Mouse (Mus musculus) gastrocnemius, postnatal 10 days (tissue): ENCODE measurements at regions not wholly inside any gene's neighbourhood (a gene's known extent, or its start where the extent isn't known, plus 50 kb on each side); places are given as distances from the start of the nearest gene placed in this dataset.

Source experiments
- DNase-seq: peaks from one replicate; pipeline ENCODE4 v3.0.0; 2021; ENCODE audit warnings: mixed read lengths

GRCm38 (mm10) chr8:118028061-118028850, 226.5 kb upstream of the Mphosph6 start:
- no peak for DNase-seq

DNA sequence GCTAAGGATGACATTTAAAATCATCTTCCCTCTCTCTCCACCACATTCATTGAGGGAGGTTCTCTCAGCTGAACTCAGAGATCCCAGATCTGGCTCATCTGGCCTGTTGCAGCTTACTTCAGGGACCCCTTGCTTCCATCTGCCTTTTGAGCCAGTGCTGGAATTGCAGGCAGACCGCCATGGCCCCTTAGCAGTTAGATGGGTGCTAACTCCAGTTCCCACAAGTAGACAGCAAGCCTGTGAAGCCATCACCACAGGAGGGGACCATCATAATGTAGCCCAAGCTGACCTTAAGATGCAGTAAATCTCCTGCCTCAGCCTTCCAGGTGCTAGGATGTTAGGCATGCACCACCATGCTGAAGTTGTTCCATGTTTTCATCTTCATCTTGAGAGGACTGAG, 221.7 kb upstream of the Mphosph6 start:
- DNase-seq: no peak

DNA sequence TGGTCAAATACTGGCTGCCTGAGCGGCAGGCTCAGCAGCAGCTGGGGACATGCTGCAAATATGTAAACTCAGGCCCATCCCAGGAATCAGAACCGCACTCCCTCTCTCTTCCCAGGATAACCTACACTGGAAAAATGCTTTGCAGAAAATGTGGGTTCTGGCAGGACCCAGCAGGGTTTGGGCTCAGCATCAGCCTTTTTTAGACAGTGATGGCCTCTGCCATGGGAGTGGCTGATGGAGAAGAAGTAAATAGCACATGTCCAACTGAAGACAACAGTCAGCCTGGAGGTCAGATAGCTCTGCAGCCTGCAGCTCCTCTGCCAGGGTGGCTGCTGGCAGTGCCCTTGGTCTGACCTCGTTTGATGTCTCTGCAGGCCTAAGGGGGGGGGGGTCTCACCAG, 220.2 kb upstream of the Mphosph6 start:
- no peak for DNase-seq

DNA sequence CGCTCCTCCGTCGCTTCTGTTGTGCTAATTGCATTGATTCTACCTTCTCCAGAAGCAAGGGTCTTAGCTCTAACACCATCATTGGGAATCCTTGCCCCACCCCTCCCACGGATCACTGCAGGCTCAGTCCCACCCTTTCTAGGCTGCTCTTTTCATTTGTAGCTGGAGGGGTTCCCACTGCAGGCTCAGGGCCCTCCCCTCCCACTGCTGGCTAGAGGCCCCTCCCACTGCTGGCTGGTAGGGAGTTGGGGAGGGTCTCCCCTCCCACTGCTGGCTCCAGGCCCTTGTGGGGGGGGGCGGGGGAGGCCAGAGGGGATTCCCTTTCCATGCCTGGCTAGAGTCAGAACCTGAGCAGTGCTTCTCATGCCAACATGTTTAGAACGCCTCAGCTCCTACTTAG, 215.5 kb upstream of the Mphosph6 start:
- no peak for DNase-seq

DNA sequence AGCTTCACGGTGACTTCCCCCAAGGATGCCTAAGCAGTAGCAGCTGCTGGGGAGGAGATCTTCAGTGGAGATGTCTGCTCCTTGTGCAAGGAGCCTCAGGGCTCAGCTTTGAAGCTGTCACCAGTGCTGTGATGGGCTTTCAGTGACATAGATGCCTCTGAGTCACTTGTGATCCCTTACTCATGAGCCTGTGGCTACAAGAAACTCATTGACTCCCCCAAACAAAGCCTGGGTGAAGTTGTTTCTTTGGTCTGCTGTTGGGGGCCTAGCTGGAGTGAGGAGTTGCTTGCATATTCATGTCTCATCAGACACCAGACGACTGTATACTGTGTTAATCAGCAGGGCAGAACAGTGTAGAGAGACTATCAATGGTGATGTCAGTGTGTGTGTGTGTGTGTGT, 203.4 kb upstream of the Mphosph6 start:
- DNase-seq: no peak

DNA sequence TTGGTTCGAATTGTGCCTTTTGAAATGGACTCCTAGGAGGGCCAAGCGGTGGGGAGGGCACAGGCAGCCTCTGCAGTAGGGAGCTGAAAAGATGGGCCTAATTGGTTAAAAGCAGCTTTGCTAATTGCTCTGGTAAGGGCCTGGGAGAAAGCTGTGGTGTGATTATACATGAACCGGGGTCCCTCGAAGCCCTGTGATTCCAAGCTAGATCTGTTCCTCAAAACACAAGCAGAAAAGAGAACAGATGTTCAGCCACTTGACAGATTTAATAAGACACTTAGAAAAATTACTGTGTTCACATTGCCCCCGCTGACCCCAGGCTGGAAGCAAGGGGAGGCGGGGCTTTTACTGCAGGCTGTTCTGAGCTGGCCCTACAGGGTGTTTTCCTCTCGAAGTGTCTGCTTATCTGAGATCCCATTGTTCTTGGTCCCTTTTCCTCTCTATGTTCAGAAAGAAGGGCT, 202.7 kb upstream of the Mphosph6 start:
- DNase-seq: no peak

- no peak for DNase-seq
Measured at GRCm38 (mm10) chr8:118001138-118001537, 199.4 kb upstream of the Mphosph6 start.

DNA sequence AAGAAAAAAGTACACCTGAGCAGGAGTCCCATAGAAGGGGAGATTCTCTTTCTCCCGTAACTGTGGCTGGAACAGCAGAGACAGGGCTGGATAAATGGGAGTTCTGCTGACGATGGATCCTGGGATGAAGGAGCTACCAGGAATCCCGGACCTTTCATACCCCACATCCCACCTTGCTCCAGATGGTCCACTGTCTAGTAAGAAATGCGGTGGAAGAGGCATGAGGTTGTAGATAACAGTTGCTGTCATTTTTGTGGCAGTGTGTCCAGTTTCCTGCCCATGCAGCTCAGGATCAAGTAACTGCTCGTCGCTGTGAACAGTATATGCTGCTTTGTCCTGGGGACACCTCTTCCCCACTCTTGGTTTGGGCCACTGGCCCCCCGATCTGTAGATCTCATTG, 190.1 kb upstream of the Mphosph6 start:
- no peak for DNase-seq

DNA sequence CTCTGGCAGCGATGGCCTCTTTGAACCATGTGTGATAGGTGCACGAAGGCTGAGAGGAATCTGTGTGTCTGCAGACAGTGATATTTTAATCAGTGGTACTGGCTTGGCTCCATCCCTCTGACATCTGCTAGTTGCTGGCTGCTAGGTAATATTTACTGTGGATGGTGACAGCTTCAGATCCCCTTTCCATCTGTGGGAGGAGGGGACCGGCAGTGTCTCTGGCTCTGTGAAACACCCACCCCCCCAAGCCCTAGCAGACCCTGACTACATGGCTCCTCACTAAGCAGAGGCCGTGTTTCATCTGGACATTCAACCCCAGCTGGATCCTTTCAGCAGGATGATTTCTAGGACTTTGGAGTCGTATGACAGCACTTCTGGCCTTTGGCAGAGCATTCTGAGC, 187.0 kb upstream of the Mphosph6 start:
- no peak for DNase-seq

DNA sequence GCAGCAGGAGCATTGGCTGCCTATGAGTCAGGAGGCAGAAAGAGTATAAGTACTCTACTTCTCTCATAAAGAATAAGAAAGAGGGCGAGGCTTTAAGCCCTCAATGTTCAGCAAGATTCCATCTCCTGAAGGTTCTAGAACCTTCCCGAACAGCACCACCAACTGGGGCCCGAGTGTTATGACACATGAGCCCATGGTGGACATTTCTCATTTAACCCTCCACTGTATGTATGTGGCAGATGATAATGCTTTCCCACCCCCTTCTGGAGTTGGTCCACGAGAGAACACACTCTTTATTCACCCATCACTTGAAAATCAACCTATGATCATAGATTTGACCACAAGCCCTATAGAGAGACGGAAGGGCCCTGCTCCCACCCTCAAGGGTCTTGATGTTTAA, 166.6 kb upstream of the Mphosph6 start:
- no peak for DNase-seq

DNA sequence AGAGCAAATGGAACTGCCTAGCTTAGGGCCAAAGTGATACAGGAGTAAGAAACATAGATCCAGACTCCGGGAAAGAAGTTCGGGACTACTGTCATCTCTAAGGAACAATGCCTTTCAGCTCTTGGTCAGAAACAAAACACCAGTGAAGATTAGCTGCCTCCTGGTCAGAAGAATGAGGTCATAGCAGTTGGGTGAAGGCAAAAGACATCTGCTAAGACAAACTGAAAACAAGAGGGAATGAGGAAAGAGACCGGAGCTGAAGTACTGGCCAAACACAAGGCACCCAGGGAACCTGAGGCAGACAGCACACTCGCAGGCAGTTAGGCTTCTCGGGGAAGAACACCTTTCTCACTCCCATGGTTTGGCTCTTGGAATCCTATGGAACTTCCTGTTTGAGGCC, 164.8 kb upstream of the Mphosph6 start:
- DNase-seq: no peak

DNA sequence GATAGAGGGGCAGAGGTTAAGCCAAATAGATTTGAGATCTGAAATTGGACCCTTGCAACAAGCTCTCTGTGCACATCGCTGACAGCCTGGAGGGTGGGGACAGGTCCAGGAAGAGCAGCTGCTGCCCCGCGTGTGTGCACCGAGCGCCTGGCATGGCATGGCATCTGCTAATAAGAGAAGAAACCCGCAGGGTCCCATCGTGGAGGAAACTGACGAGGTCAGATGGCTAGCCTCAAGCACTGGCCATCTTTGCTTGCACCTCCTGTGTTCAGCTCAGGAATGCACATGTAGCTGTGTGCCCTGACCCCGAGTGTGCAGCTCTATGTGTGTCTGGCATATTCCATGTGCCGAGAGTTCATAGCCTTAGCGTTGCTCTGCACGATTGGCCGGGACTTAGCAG, 161.7 kb upstream of the Mphosph6 start:
- DNase-seq: no peak

DNA sequence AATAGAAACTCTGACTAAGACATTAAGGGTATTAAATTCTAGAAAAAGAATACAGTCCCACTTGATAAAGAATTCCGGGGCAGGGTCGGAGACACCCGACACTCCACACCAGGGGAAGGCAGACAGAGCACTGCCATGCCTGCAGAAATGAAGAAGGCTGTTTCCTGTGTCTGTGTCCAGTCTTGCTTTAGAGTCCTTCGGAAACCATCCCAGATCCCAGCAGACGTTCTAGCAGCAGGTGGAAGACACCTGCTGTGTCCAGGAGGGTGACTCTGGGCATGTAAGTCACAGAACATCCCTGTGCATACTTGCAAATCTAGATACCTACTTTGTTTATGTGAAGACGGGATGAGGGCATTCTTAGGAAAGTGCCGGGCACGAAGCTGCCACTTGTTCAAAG, 160.9 kb upstream of the Mphosph6 start:
- DNase-seq: no peak

- DNase-seq: no peak
Measured at GRCm38 (mm10) chr8:117959501-117959900, 157.8 kb upstream of the Mphosph6 start.

- no peak for DNase-seq
Measured at GRCm38 (mm10) chr8:117958914-117959313, 157.2 kb upstream of the Mphosph6 start.

- no peak for DNase-seq
Measured at GRCm38 (mm10) chr8:117951656-117952055, 149.9 kb upstream of the Mphosph6 start.

DNA sequence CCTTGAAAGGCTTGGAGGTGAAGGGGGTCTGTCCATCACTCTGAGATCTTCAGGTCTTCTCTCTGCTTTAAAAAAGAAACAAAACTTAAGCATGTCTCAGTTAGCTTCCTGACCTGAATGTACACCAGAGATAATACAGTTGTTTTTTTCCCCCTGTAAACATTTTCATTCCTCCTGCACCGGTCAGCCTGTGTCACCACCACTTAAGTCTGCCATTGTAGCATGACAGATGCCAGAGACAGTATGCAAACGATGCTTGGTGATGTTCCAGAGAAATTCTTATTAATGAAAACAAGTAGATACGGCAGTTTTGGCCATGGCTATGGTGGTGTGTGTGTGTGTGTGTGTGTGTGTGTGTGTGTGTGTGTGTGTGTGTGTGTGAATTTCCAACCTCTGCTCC, 144.8 kb upstream of the Mphosph6 start:
- DNase-seq: no peak

DNA sequence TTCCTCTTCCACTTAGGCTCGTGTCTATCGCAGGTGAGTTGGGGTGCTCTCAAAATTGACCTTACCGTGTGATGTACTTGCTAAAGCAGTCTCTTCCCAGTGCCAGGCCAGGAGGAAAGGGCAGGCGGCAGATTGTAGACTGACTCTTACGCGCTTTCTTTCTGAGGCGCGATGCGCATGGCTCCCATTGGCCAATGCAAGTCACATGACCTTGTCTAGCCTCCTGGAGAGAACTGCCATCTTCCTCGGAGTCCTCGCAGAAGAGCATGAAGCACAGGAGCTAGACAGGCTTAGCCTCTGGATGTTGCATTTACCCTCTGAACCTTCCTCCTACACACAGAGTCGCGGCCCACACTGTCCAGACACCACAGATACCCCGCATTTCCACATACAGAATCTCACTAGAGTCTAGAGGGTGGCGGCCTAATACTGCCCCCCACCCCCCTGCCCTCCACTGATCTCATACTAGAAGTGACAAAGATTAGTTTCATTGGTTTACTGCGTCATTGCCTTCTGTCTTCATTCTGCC, 132.9 kb upstream of the Mphosph6 start:
- DNase-seq: no peak

- DNase-seq: no peak
Measured at GRCm38 (mm10) chr8:117930687-117931086, 128.9 kb upstream of the Mphosph6 start.

DNA sequence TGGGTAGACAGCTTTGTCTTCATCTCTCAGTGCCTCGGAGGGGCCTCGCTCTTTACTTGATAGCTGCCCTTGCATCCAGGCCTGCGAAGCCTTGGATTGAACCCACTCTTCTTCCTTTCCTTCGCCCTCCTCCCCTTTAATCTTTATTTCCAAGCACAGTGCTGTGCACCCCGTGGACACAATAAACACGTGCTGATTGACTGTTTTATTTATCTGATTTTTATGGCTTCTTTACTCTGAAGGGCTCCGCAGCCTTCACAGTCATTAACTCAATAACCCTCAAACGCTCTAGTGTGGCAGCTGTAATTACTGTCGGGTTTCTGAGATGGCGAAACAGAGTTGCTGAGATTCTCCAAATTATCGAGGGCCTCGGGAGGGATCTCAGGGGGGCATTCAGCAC, 127.9 kb upstream of the Mphosph6 start:
- no peak for DNase-seq

GRCm38 (mm10) chr8:117923296-117923695, 121.6 kb upstream of the Mphosph6 start:
- DNase-seq: no peak

- no peak for DNase-seq
Measured at GRCm38 (mm10) chr8:117903052-117903451, 101.3 kb upstream of the Mphosph6 start.

- no peak for DNase-seq
Measured at GRCm38 (mm10) chr8:117899892-117900291, 98.1 kb upstream of the Mphosph6 start.

DNA sequence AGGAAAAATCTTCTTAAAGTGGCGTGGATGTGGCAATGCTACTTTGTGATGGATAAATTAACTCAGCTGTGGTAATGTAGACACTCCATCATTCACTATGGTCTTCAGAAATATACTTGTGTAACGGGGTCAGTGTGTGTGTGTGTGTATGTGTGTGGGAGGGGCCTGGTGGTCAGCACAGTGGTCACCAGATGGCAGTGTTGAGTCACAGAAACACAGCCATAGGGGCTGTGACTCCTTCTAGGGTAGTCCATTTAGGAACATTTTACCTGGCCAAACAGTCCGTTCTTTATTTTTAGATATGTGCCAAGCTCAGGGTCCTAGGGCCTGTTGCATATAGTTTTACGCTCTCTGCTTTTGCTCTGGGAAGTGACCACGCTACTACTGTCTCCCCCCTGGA, 96.3 kb upstream of the Mphosph6 start:
- DNase-seq: peak; percentile 46
